Mouse (Mus musculus): ENCODE results near the gene Mff. TPM values are rescaled to one million over a fixed set of nuclear protein-coding genes. Genes with fewer than 3 reads are reported as not detected.

Gene Mff
- polyA plus RNA-seq (2016; fragmentation: Nextera tagmentation; extraction: Ambion mirVana), result 213 and 218 TPM in 2 replicates

DNA sequence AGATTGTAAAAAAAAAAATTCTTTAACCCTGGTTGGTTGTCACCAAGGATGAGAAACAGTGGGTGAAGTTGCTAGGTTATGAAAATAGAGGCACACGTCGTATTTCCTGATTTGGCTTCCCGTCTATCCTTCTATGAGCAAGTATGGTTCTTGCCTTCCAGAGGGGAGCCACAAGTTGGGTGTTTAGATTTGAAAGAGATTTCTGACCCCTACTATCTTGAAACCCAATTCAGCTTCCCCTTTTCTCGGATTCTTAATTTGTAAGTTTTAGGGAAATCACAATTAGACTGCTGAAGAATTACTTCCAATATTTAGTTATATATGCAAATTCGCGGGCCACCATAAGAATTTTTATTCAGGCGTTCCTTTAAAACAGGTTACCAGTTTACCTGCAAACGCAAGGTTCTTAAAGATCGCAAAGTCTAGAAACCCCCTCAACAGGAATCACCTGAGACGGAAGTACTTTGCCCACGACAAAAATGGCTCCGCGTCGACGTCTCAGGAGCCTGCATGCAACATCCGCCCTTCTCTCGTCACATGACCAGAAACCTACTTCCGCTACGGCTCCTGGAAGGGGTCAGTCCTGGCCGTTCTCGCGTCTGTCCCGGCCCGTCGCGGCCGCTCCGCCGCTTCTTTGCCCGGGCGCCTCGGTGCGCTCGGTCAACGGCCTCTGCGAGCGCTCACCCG, at the start of gene Mff:
Gene Mff, plus strand, starts transcription at position 552 of the 687 bp plus-strand sequence.
- WGBS, result 11% methylated on average over 38 of the region's 38 CpGs
- H3K9ac ChIP-seq, result peak within 1 kb of the TSS; percentile 96
- H3K27ac ChIP-seq, result peak within 1 kb of the TSS; percentile 67
- peaks cover 4% of the 10 kb centered on the region; the same call in 1 of the 2 replicates for H3K27me3 ChIP-seq
- peaks cover 8% of the 10 kb centered on the region for H3K4me1 ChIP-seq
- H3K4me2 ChIP-seq (replicated peaks), result peak within 1 kb of the TSS; percentile 88
- peak; percentile 98 for ATAC-seq (ENCODE audit: insufficient number of reproducible peaks, insufficient read depth, low FRiP score, low TSS enrichment)
- no peaks in the 10 kb centered on the region for H3K9me3 ChIP-seq
- H3K36me3 ChIP-seq, result peaks cover 1% of the 10 kb centered on the region
- peak within 1 kb of the TSS; percentile 89 for H3K4me3 ChIP-seq

DNA sequence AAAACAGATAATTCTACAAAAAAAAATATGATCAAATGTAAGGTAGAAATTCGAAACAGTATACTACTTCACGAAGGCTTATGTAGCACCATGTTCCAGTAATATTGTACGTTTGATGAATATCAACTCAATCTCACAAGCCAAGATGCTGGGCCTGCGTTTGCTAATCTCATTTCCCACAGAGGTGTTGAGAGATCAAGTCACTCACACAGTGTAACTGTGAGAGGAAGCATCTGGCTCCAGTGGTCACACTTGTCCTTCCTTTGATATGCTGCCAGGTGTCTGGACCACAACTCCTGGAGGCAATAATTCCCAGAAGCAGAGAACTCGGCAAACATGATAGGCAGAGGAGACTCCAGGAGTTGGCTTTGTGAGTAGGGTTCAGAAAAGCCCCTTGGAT, 38.4 kb upstream of the Mff start:
- no peak for ATAC-seq (ENCODE audit: insufficient number of reproducible peaks, insufficient read depth, low FRiP score, low TSS enrichment)
- WGBS, result 84% methylated on average over 5 of the region's 5 CpGs
- H3K36me3 ChIP-seq, result no peaks in the 10 kb centered on the region
- H3K4me3 ChIP-seq, result no peak overlapping the region
- no peaks in the 10 kb centered on the region for H3K9me3 ChIP-seq
- H3K4me1 ChIP-seq, result no peaks in the 10 kb centered on the region
- H3K9ac ChIP-seq, result no peak overlapping the region
- H3K4me2 ChIP-seq (replicated peaks), result no peak overlapping the region
- no peaks in the 10 kb centered on the region for H3K27me3 ChIP-seq
- H3K27ac ChIP-seq, result no peak overlapping the region

DNA sequence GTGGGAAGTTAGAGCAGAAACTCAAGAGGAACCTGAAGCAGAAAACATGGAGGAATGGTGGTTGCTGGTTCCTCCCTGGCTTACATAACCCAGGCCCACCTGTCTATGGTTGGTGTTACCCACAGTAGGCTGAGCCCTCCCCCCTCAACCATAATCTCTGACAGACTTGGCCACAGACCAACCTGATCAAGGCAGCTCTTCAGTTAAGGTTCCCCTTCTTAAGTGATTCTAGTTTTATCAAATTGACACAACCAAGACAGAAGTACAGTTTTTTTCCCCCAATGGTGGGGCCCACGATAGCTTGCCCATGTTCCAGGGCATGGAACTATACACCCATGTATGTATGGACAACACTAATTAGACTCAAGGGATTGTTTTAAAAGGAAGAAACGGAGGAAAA, 37.8 kb upstream of the Mff start:
- 87% methylated on average over 2 of the region's 2 CpGs for WGBS
- H3K9ac ChIP-seq, result no peak overlapping the region

GRCm38 (mm10) chr1:82687931-82688330, 36.8 kb upstream of the Mff start:
- no peak overlapping the region for H3K27ac ChIP-seq
- no peaks in the 10 kb centered on the region for H3K36me3 ChIP-seq
- H3K4me3 ChIP-seq, result no peak overlapping the region
- H3K9me3 ChIP-seq, result no peaks in the 10 kb centered on the region
- no peak overlapping the region for H3K4me2 ChIP-seq (replicated peaks)
- no peak for ATAC-seq (ENCODE audit: insufficient number of reproducible peaks, insufficient read depth, low FRiP score, low TSS enrichment)
- WGBS, result 76% methylated on average over 6 of the region's 6 CpGs
- no peaks in the 10 kb centered on the region for H3K27me3 ChIP-seq
- H3K9ac ChIP-seq, result no peak overlapping the region
- H3K4me1 ChIP-seq, result no peaks in the 10 kb centered on the region

More for the DNA sequence above, 37.8 kb upstream of the Mff start:
- no peaks in the 10 kb centered on the region for H3K27me3 ChIP-seq
- ATAC-seq (ENCODE audit: insufficient number of reproducible peaks, insufficient read depth, low FRiP score, low TSS enrichment), result no peak
- no peaks in the 10 kb centered on the region for H3K9me3 ChIP-seq
- H3K27ac ChIP-seq, result no peak overlapping the region
- H3K4me2 ChIP-seq (replicated peaks), result no peak overlapping the region
- H3K4me3 ChIP-seq, result no peak overlapping the region
- H3K4me1 ChIP-seq, result no peaks in the 10 kb centered on the region
- H3K36me3 ChIP-seq, result no peaks in the 10 kb centered on the region

DNA sequence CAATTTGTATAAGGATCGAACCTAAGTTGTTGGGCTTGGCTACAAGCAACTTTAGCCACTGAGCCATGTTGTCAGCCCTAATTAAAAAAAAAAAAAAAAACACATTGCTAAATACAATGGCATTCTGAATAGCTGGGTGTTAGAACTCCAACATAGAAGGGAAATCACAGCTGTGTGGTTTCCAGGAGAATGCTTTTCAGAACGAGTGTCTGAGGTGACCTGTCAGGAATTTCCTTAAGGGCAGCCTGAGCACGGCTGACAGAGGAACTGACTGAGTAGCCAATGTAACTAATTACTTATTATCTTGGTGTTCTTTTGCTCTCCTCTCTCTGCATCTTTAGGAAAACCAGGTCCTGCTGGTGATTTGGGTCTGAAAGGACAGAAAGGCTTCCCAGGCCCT, 28.8 kb upstream of the Mff start:
- H3K4me2 ChIP-seq (replicated peaks), result no peak overlapping the region
- no peak overlapping the region for H3K27ac ChIP-seq
- H3K9me3 ChIP-seq, result no peaks in the 10 kb centered on the region
- H3K27me3 ChIP-seq, result no peaks in the 10 kb centered on the region
- H3K4me3 ChIP-seq, result no peak overlapping the region
- no peak overlapping the region for H3K9ac ChIP-seq
- no peaks in the 10 kb centered on the region for H3K36me3 ChIP-seq
- no peaks in the 10 kb centered on the region for H3K4me1 ChIP-seq
- ATAC-seq (ENCODE audit: insufficient number of reproducible peaks, insufficient read depth, low FRiP score, low TSS enrichment), result no peak
- WGBS, result 38% methylated on average over 3 of the region's 3 CpGs

GRCm38 (mm10) chr1:82717816-82718512, 6.7 kb upstream of the Mff start:
- Histone ChIP-seq H3K4me1 (no peaks in the 10 kb centered on the region), H3K27ac (no peak overlapping the region), H3K4me2 (replicated peaks) (no peak overlapping the region), H3K36me3 (no peaks in the 10 kb centered on the region), H3K9ac (no peak overlapping the region), H3K27me3 (peaks cover 3% of the 10 kb centered on the region; the same call in 1 of the 2 replicates), H3K4me3 (no peak overlapping the region), H3K9me3 (no peaks in the 10 kb centered on the region)
- no peak for ATAC-seq (ENCODE audit: insufficient number of reproducible peaks, insufficient read depth, low FRiP score, low TSS enrichment)
- 79% methylated on average over 9 of the region's 9 CpGs for WGBS

DNA sequence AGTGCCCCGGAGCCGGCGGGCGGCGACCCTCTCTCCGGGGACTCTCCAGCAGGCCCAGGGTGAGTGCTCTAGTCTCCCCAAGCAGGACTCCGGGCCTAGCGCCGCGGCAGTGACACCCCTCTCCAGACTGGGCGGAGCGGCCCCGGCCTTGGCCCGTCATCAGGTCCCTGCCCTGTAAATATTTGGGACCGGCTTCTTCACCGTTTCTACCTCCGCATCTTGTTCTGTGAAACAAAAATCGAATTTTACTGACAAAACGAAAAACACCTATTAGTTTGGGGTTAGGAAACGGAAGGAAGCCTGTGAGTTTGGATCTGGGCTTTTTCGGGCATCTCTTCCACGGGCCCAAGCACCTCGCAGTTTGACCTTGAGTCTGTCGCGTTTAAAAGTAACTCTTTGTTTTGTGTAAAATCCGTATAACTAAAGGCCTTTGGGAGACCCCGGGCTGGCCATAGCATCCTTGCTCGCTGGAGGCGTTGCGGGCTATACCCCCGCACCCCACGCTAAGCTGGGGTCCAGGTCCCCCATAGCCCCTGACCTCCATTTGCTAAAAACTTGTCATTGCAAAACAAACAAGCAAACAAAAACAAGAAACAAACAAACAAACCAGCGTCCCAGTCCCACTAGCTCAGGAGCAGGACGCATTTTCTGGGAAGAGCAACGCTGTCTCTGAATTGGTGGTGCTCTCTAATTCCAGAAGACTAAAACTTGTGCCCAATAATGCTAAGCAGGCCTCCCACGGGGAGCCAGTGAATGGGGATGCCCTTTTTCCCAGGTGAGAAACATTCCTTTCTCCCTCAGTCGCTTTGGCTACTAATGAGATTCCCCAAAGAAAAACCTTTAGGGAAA, 560 bp downstream of the Mff start:
- Histone ChIP-seq H3K9me3 (no peaks in the 10 kb centered on the region), H3K27me3 (peaks cover 4% of the 10 kb centered on the region; the same call in 1 of the 2 replicates), H3K9ac (peak overlapping the region; percentile 96), H3K4me1 (peaks cover 8% of the 10 kb centered on the region), H3K27ac (peak overlapping the region; percentile 67), H3K36me3 (peaks cover 8% of the 10 kb centered on the region), H3K4me2 (replicated peaks) (peak overlapping the region; percentile 88), H3K4me3 (peak overlapping the region; percentile 89)
- peak; percentile 97 for ATAC-seq (ENCODE audit: insufficient number of reproducible peaks, insufficient read depth, low FRiP score, low TSS enrichment)
- WGBS, result 1% methylated on average over 37 of the region's 37 CpGs

- 50% methylated on average over 4 of the region's 4 CpGs for WGBS
- Histone ChIP-seq H3K27ac (no peak overlapping the region), H3K27me3 (peaks cover 4% of the 10 kb centered on the region; the same call in 1 of the 2 replicates), H3K9me3 (no peaks in the 10 kb centered on the region), H3K36me3 (peaks cover 12% of the 10 kb centered on the region), H3K4me2 (replicated peaks) (peak overlapping the region; percentile 88), H3K4me3 (peak overlapping the region; percentile 89), H3K9ac (peak overlapping the region; percentile 96; the same call in 1 of the 2 replicates), H3K4me1 (peaks cover 8% of the 10 kb centered on the region)
- ATAC-seq (ENCODE audit: insufficient number of reproducible peaks, insufficient read depth, low FRiP score, low TSS enrichment), result no peak
These were observed 1.1 kb downstream of the Mff start for GRCm38 (mm10) chr1:82725875-82726185.

- no peak overlapping the region for H3K4me2 ChIP-seq (replicated peaks)
- H3K9ac ChIP-seq, result no peak overlapping the region
These were observed 1.8 kb downstream of the Mff start for GRCm38 (mm10) chr1:82726482-82726881.

GRCm38 (mm10) chr1:82733357-82733756, 8.7 kb downstream of the Mff start:
- no peaks in the 10 kb centered on the region for H3K4me1 ChIP-seq
- H3K4me3 ChIP-seq, result no peak overlapping the region
- peaks cover 69% of the 10 kb centered on the region for H3K36me3 ChIP-seq
- no peak overlapping the region for H3K4me2 ChIP-seq (replicated peaks)
- H3K27ac ChIP-seq, result no peak overlapping the region
- H3K9me3 ChIP-seq, result no peaks in the 10 kb centered on the region
- H3K27me3 ChIP-seq, result no peaks in the 10 kb centered on the region
- H3K9ac ChIP-seq, result no peak overlapping the region
- WGBS, result 93% methylated on average over 1 of the region's 1 CpGs
- ATAC-seq (ENCODE audit: insufficient number of reproducible peaks, insufficient read depth, low FRiP score, low TSS enrichment), result no peak

More at GRCm38 (mm10) chr1:82726482-82726881, 1.8 kb downstream of the Mff start:
- Histone ChIP-seq H3K27me3 (peaks cover 4% of the 10 kb centered on the region; the same call in 1 of the 2 replicates), H3K4me1 (peaks cover 8% of the 10 kb centered on the region), H3K36me3 (peaks cover 18% of the 10 kb centered on the region), H3K9me3 (no peaks in the 10 kb centered on the region), H3K4me3 (no peak overlapping the region), H3K27ac (no peak overlapping the region)
- no peak for ATAC-seq (ENCODE audit: insufficient number of reproducible peaks, insufficient read depth, low FRiP score, low TSS enrichment)
- 91% methylated on average over 5 of the region's 5 CpGs for WGBS

GRCm38 (mm10) chr1:82738066-82738465, 13.4 kb downstream of the Mff start:
- no peak overlapping the region for H3K4me3 ChIP-seq
- H3K36me3 ChIP-seq, result peaks cover 50% of the 10 kb centered on the region
- H3K9ac ChIP-seq, result no peak overlapping the region
- no peaks in the 10 kb centered on the region for H3K27me3 ChIP-seq
- no peak overlapping the region for H3K4me2 ChIP-seq (replicated peaks)
- WGBS, result 92% methylated on average over 1 of the region's 1 CpGs
- ATAC-seq (ENCODE audit: insufficient number of reproducible peaks, insufficient read depth, low FRiP score, low TSS enrichment), result no peak
- no peaks in the 10 kb centered on the region for H3K4me1 ChIP-seq
- H3K9me3 ChIP-seq, result no peaks in the 10 kb centered on the region
- H3K27ac ChIP-seq, result no peak overlapping the region

Measured in embryonic facial prominence, embryonic 12.5 days (tissue).